Mouse (Mus musculus) limb, embryonic 13.5 days (tissue): ENCODE measurements at regions not wholly inside any gene's neighbourhood (a gene's known extent, or its start where the extent isn't known, plus 50 kb on each side); places are given as distances from the start of the nearest gene placed in this dataset.

Experiments used
- ATAC-seq: fragments of 200-750 bp; cut with Nextera tagmentation; 2 replicates; pipeline ENCODE4 v1.8.0; 2017; ENCODE audit warnings: low read depth, moderate number of reproducible peaks, moderate TSS enrichment; ENCODE audit not compliant: low FRiP score
- H3K27ac ChIP-seq: fragments of 300-500 bp; sonication (generic); 2 replicates; pipeline ENCODE4 v1.5.1; 2015; ENCODE audit warnings: inconsistent platforms, mild to moderate bottlenecking, moderate library complexity
- H3K27me3 ChIP-seq: fragments of 300-500 bp; sonication (generic); 2 replicates; pipeline ENCODE4 v1.6.1; 2015; ENCODE audit warnings: mild to moderate bottlenecking, inconsistent platforms
- H3K36me3 ChIP-seq: fragments of 300-500 bp; sonication (generic); 2 replicates; pipeline ENCODE4 v1.6.1; 2015; ENCODE audit warnings: inconsistent platforms, mild to moderate bottlenecking, moderate library complexity
- H3K4me1 ChIP-seq: fragments of 300-500 bp; sonication (generic); 2 replicates; pipeline ENCODE4 v1.6.1; 2015; ENCODE audit warnings: inconsistent platforms
- H3K4me2 ChIP-seq: fragments of 300-500 bp; sonication (generic); replicated peaks from 2 replicates; pipeline ENCODE4 v1.6.1; 2015; ENCODE audit warnings: inconsistent platforms, mild to moderate bottlenecking, moderate library complexity
- H3K4me3 ChIP-seq: fragments of 300-500 bp; sonication (generic); 2 replicates; pipeline ENCODE4 v1.5.1; 2015; ENCODE audit warnings: moderate library complexity, mild to moderate bottlenecking, inconsistent platforms
- H3K9ac ChIP-seq: fragments of 300-500 bp; sonication (generic); 2 replicates; pipeline ENCODE4 v1.6.1; 2015; ENCODE audit warnings: mild to moderate bottlenecking, inconsistent platforms
- H3K9me3 ChIP-seq: fragments of 300-500 bp; sonication (generic); 2 replicates; pipeline ENCODE4 v1.6.1; 2016; ENCODE audit warnings: inconsistent platforms
- WGBS: fragments of 180-500 bp; shearing (Covaris S2); methylation state at CpG from one replicate; pipeline ENCODE4 v1.1.7; 2015; 5-methylcytosine and 5-hydroxymethylcytosine counted together

GRCm38 (mm10) chr3:146348921-146349320, 55.5 kb upstream of the Ssx2ip start:
- WGBS, result 80% methylated on average over 8 of the region's 8 CpGs
- Histone ChIP-seq H3K4me2 (no peak overlapping the region), H3K9me3 (no peaks in the 10 kb centered on the region), H3K9ac (no peak overlapping the region), H3K4me3 (no peak overlapping the region), H3K27me3 (0 out of 2 replicates have a peak, but pooled peaks cover 9% of the 10 kb centered on the region), H3K4me1 (peaks cover 12% of the 10 kb centered on the region; the same call in 1 of the 2 replicates), H3K27ac (no peak overlapping the region), H3K36me3 (no peaks in the 10 kb centered on the region)
- ATAC-seq, result no peak

- Histone ChIP-seq H3K9ac (no peak overlapping the region), H3K36me3 (no peaks in the 10 kb centered on the region), H3K27ac (no peak overlapping the region), H3K4me3 (no peak overlapping the region), H3K4me1 (peaks cover 10% of the 10 kb centered on the region; the same call in 1 of the 2 replicates), H3K9me3 (no peaks in the 10 kb centered on the region), H3K4me2 (no peak overlapping the region), H3K27me3 (0 out of 2 replicates have a peak, but pooled peaks cover 9% of the 10 kb centered on the region)
- WGBS, result 76% methylated on average over 8 of the region's 8 CpGs
- no peak for ATAC-seq
These were observed 55.0 kb upstream of the Ssx2ip start for GRCm38 (mm10) chr3:146349393-146349792.

- WGBS, result 90% methylated on average over 9 of the region's 9 CpGs
These were observed 54.3 kb upstream of the Ssx2ip start for GRCm38 (mm10) chr3:146350126-146350525.

GRCm38 (mm10) chr3:146351468-146351867, 53.0 kb upstream of the Ssx2ip start:
- Histone ChIP-seq H3K4me1 (no peaks in the 10 kb centered on the region), H3K9me3 (no peaks in the 10 kb centered on the region), H3K4me3 (no peak overlapping the region), H3K4me2 (no peak overlapping the region), H3K36me3 (no peaks in the 10 kb centered on the region), H3K9ac (no peak overlapping the region), H3K27ac (no peak overlapping the region), H3K27me3 (0 out of 2 replicates have a peak, but pooled peaks cover 9% of the 10 kb centered on the region)
- no peak for ATAC-seq
- 96% methylated on average over 1 of the region's 1 CpGs for WGBS

More at GRCm38 (mm10) chr3:146350126-146350525, 54.3 kb upstream of the Ssx2ip start:
- Histone ChIP-seq H3K27ac (no peak overlapping the region), H3K9me3 (no peaks in the 10 kb centered on the region), H3K4me2 (no peak overlapping the region), H3K4me3 (no peak overlapping the region), H3K27me3 (0 out of 2 replicates have a peak, but pooled peaks cover 9% of the 10 kb centered on the region), H3K36me3 (no peaks in the 10 kb centered on the region), H3K4me1 (peaks cover 6% of the 10 kb centered on the region; the same call in 1 of the 2 replicates), H3K9ac (no peak overlapping the region)
- no peak for ATAC-seq

GRCm38 (mm10) chr3:146352187-146352586, 52.3 kb upstream of the Ssx2ip start:
- H3K4me2 ChIP-seq, result no peak overlapping the region
- no peak overlapping the region for H3K4me3 ChIP-seq
- H3K36me3 ChIP-seq, result no peaks in the 10 kb centered on the region
- no peak for ATAC-seq
- no peaks in the 10 kb centered on the region for H3K9me3 ChIP-seq
- H3K27me3 ChIP-seq, result 0 out of 2 replicates have a peak, but pooled peaks cover 9% of the 10 kb centered on the region
- no peaks in the 10 kb centered on the region for H3K4me1 ChIP-seq
- WGBS, result 86% methylated on average over 4 of the region's 4 CpGs
- no peak overlapping the region for H3K9ac ChIP-seq
- no peak overlapping the region for H3K27ac ChIP-seq

- Histone ChIP-seq H3K27ac (no peak overlapping the region), H3K27me3 (0 out of 2 replicates have a peak, but pooled peaks cover under 1% of the 10 kb centered on the region), H3K4me1 (no peaks in the 10 kb centered on the region), H3K9ac (no peak overlapping the region), H3K9me3 (no peaks in the 10 kb centered on the region), H3K36me3 (no peaks in the 10 kb centered on the region), H3K4me2 (no peak overlapping the region), H3K4me3 (no peak overlapping the region)
- 93% methylated on average over 4 of the region's 4 CpGs for WGBS
- ATAC-seq, result no peak
These were observed 50.5 kb upstream of the Ssx2ip start for GRCm38 (mm10) chr3:146353961-146354360.
